Mouse (Mus musculus) neural tube, embryonic 10.5 days (tissue): Measurements from ENCODE around the gene Ube3b.
A peak's percentile ranks its signal among the peaks of the same experiment; 100 is the strongest.

Experiments used
- DNase-seq: peaks from one replicate; pipeline ENCODE4 v3.0.0-alpha.2; 2017; ENCODE audit warnings: low spot score; ENCODE audit errors: extremely low spot score

Gene Ube3b

DNA sequence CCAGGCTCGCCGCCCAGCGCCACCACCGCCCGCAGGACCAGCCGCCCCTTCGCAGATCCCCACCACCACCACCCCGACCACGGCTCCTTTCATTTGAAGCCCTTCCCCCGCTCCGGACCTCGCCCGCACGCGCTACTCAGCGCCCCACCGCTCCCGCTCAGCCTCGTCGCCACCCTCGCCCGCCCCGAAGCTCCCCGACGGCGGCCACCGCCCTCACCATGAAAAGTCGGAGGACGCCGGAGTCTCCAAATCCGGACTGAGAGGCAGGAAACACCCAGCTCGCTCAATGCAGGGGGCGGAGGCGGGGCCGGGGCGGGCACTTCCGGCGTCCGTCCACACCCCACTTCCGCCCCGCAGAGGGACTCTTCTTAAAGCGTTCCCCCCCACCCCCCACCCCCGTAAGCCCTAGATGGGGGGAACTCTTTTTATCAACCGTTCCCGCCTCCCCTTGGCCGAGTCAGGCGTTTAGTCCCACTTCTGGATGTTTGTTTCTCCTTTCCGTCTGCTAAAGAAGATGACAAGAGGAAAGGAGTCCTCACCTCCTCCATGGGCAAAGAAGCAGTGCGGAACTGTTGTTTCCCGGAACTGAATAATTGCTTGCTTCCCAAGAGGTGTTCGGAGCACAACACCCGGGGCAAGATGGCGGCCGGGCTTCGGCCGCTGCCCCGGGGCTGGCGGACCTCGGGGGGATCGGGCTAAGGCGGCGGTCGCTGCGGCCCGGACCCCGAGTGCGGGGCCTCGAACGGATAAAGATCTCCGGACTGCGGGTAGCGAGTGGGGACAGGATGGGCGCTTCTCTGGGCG is at the start of gene Ube3b, which contains the start of gene Kctd10:
TSS of gene Ube3b (plus strand) at position 399 of the 804 bp plus-strand sequence.
TSS of gene Kctd10 (minus strand) at position 300 of the 804 bp plus-strand sequence.
- DNase-seq: peak; percentile 92

- DNase-seq: no peak
These were observed 37.4 kb upstream of the Ube3b start for GRCm38 (mm10) chr5:114342996-114343395.

- DNase-seq: no peak
These were observed 36.8 kb upstream of the Ube3b start for GRCm38 (mm10) chr5:114343612-114344011.

GRCm38 (mm10) chr5:114345538-114345937 is 34.9 kb upstream of the Ube3b start:
- DNase-seq: no peak

DNA sequence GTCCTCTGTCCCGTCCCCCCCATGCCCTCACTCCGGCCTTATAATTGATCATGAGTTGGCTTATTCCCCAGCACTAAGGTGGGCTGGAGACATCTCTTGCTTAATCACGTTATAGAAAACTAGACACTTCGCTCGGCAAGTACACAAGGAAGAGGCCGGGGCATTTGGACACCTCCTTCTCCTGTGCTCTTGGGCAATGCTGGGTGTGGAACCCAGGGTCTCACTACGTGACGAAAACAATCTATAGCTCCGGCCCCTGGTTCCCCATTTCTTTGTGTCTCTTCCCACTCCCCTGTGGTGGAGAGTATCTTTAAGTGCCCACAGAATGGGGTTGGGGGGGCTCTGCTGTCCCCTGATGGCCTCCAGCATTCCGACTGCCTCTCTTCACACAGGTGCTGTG is 33.4 kb upstream of the Ube3b start:
- no peak for DNase-seq

GRCm38 (mm10) chr5:114351490-114351889 is 28.9 kb upstream of the Ube3b start:
- DNase-seq: no peak

DNA sequence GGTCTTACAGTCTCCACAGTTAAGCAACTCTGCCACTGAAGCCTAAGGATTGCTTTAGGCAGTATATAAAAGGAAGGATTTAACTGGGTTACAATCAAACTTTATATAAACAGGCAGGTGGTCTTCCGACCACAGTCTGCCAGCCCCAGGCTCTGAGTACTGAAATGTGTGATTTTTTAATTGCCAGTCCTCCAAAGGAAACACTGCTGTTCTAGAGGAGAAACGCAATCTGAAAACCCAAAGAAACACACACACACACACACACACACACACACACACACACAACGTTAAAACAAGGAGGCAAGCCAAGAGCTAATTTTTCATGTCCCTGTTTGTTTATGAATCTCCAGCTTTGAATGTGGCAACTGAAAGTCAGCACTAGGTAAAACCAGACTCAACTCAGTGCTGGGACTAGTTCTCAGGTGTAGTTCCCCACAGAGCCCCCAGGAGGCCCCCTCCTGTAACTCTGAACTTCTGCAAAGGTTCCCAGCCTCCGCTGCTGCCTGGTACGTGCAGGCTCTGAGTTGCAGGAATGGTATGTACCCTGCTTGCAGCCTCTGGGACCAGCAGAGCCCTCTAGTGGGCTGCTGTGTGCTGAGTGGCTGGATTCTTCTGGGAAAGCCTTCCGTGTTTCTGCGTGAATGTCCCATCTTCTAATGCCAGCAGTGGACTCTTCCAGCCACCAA is 24.0 kb upstream of the Ube3b start:
- DNase-seq: peak; percentile 53

DNA sequence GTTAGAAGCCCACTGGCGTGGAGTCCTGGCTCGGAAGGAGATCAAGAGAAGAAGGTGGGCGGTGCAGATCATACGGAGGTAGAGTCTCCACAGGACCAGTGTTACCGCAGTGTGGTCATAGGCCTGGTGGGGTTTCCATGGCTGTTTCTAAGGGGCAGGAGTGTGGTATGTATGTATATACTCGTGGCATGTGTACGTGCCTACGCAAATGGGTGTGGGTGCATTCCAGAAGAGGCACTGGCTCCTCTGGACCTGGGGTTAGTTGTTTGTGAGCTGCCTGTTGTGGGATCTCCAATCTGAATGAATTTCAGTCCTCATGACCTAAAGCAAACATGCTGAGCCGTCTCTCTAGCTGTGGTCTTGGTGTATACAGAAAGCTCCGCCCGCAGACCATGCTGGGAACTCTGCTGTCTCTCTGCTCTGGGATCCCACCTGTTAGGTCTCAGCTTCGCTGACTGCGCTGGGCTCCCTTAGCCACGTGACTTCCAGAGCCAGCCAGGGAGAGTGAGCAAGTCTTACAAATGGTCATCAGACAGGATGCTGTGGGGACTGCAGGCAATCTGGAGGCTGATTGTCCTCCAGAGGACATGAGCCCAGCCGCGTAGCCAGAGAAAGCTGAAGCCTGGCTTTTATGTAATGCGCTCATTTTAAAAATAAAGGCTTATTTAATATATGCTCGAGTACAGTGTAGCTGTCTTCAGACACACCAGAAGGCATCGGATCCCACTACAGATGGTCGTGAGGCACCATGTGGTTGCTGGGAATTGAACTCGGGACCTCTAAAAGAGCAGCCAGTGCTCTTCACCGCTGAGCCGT is 23.3 kb upstream of the Ube3b start:
- DNase-seq: no peak

GRCm38 (mm10) chr5:114358833-114359232 is 21.6 kb upstream of the Ube3b start:
- DNase-seq: no peak

- no peak for DNase-seq
These were observed 20.8 kb upstream of the Ube3b start for GRCm38 (mm10) chr5:114359586-114359985.

- DNase-seq: no peak
These were observed 19.4 kb upstream of the Ube3b start for GRCm38 (mm10) chr5:114360968-114361367.

- DNase-seq: no peak
These were observed 15.2 kb upstream of the Ube3b start for GRCm38 (mm10) chr5:114365043-114365752.

DNA sequence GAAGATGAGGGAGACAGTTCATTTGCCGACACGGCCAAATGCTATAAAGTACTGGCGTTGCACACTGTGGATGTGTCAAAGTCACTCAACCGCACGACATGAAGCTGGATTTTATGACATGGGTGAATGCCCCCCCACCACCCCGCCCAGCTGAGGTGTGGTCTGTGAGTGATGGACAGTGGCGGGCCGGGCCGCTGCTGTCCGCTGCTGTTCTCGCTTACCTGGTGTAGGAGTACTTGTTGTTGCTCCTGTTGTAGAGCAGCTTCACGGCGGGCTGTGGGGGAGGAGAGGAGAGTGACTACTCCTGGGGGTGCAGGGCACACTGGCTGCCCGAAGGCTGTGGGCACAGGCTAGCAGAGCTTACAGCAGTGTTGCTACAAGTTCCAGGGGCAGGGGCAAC is 12.3 kb upstream of the Ube3b start:
- DNase-seq: no peak

- DNase-seq: no peak
These were observed 11.5 kb upstream of the Ube3b start for GRCm38 (mm10) chr5:114368803-114369496.

GRCm38 (mm10) chr5:114369921-114370320 is 10.5 kb upstream of the Ube3b start:
- no peak for DNase-seq

DNA sequence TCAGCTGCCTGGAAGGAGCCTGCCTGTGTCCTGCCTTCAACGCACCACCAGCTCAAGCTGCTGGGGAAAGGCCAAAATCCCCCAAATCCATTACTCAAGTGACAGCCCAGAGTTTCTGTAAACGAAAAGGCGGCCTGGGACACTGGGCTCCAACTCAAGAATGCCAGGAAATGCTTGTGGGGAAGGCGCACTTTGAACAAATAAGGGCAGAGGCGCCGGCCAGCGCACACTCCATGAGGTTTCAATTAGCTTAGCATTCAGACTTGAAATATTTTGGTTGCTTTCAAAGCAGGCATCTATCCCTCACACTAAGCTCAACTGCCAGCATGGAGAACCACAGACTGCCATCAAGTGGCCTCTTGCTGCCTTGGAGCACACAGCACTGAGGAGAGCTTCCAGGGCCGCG is 10.0 kb upstream of the Ube3b start:
- no peak for DNase-seq

- DNase-seq: no peak
These were observed 9.1 kb upstream of the Ube3b start for GRCm38 (mm10) chr5:114371331-114371730.

DNA sequence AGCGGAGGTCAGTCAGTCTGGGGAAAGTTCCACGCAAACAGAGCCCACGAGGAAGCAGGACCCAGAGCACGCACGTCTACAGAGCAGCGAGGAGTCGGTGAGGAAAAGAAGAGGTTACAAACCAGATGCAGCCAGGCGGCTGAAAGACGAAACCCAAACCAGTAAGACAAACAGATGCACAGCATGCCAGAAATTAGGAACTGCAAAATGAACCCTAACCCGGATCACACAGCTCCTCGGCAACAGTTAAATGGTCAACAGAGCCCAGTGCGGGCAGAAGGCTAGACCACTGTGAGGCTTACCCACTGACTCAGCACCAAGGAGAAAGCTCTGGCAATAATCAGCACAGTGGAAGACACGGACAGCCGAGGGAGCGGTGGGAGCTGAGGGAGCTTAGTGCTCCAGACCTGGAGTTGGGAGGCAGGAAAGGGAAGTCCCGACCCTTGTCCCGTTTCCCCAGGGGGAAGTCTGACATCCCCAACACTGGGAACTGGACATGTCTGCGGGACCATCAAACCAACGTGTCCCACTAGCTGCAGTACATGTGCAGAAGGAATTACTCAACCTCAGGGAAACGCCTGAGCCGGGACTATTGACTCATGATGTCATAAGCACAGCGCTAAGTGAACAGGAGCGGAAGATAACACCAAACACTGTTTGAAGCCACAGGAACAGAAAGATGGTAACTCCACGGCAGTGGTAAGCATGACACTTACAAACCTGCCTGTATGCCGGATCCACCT is 8.5 kb upstream of the Ube3b start:
- no peak for DNase-seq

GRCm38 (mm10) chr5:114372565-114372964 is 7.8 kb upstream of the Ube3b start:
- DNase-seq: no peak

- DNase-seq: no peak
These were observed 7.2 kb upstream of the Ube3b start for GRCm38 (mm10) chr5:114373174-114373573.
